Mouse (Mus musculus) lung, embryonic 16.5 days (tissue): ENCODE results near the gene Syp. TPM values are rescaled to one million over a fixed set of nuclear protein-coding genes. Genes with fewer than 3 reads are reported as not detected.

Experiments used
- ATAC-seq: fragments of 200-750 bp; cut with Nextera tagmentation; 2 replicates; pipeline ENCODE4 v1.8.0; 2017; ENCODE audit warnings: low read depth, mild to moderate bottlenecking, moderate library complexity
- H3K27ac ChIP-seq: fragments of 300-500 bp; sonication (generic); 2 replicates; pipeline ENCODE4 v1.5.1; 2014; ENCODE audit warnings: mild to moderate bottlenecking, control low read depth, low read length
- H3K27me3 ChIP-seq: fragments of 300-500 bp; sonication (generic); 2 replicates; pipeline ENCODE4 v1.6.1; 2014; ENCODE audit warnings: low read depth, low read length, mixed read lengths; ENCODE audit not compliant: control insufficient read depth, insufficient read depth
- H3K36me3 ChIP-seq: fragments of 300-500 bp; sonication (generic); 2 replicates; pipeline ENCODE4 v1.6.1; 2014; ENCODE audit warnings: low read length; ENCODE audit not compliant: control insufficient read depth, insufficient read depth
- H3K4me1 ChIP-seq: fragments of 300-500 bp; sonication (generic); replicated peaks from 2 replicates; pipeline ENCODE4 v1.6.1; 2014; ENCODE audit warnings: low read length, mixed read lengths; ENCODE audit not compliant: control insufficient read depth, insufficient read depth
- H3K4me2 ChIP-seq: fragments of 300-500 bp; sonication (generic); 2 replicates; pipeline ENCODE4 v1.6.1; 2014; ENCODE audit warnings: low read depth, low read length, control low read depth
- H3K4me3 ChIP-seq: fragments of 300-500 bp; sonication (generic); 2 replicates; pipeline ENCODE4 v1.5.1; 2014; ENCODE audit warnings: mild to moderate bottlenecking, low read length, control low read depth
- H3K9ac ChIP-seq: fragments of 300-500 bp; sonication (generic); 2 replicates; pipeline ENCODE4 v1.6.1; 2014; ENCODE audit warnings: low read length, control low read depth
- H3K9me3 ChIP-seq: fragments of 300-500 bp; sonication (generic); 2 replicates; pipeline ENCODE4 v1.6.1; 2016; ENCODE audit warnings: low read length; ENCODE audit not compliant: control insufficient read depth
- WGBS: fragments of 180-500 bp; shearing (Covaris S2); extraction: QIAGEN DNeasy Blood & Tissue Kit; methylation state at CpG from one replicate; pipeline ENCODE4 v1.1.7; 2014; 5-methylcytosine and 5-hydroxymethylcytosine counted together
- polyA plus RNA-seq: library from polyadenylated mRNA; unstranded; fragments of >200 nt; fragmentation: Nextera tagmentation; extraction: Ambion mirVana; gene quantifications from 2 replicates; pipeline ENCODE4 v1.2.1, GENCODE M21; 2015

Gene Syp
- polyA plus RNA-seq, 1 experiment from 2014 or later: 2.6 TPM

- no peaks in the 10 kb centered on the region for H3K36me3 ChIP-seq
- H3K4me1 ChIP-seq: no peaks in the 10 kb centered on the region
- no peaks in the 10 kb centered on the region for H3K27me3 ChIP-seq
- H3K4me3 ChIP-seq: no peak overlapping the region
- H3K27ac ChIP-seq: peak overlapping the region; percentile 57; the same call in 1 of the 2 replicates
- no peak overlapping the region for H3K9ac ChIP-seq
- no peaks in the 10 kb centered on the region for H3K9me3 ChIP-seq
- ATAC-seq: peak; percentile 90
- no peak overlapping the region for H3K4me2 ChIP-seq
- 30% methylated on average over 3 of the region's 3 CpGs for WGBS
These were observed 52.2 kb downstream of the Syp start for GRCm38 (mm10) chrX:7690486-7690885.

GRCm38 (mm10) chrX:7692862-7693261, 54.6 kb downstream of the Syp start:
- ATAC-seq: no peak
- Histone ChIP-seq H3K4me2 (no peak overlapping the region), H3K9me3 (no peaks in the 10 kb centered on the region), H3K4me1 (no peaks in the 10 kb centered on the region), H3K27ac (no peak overlapping the region), H3K9ac (no peak overlapping the region), H3K36me3 (no peaks in the 10 kb centered on the region), H3K4me3 (no peak overlapping the region), H3K27me3 (no peaks in the 10 kb centered on the region)
- WGBS: 29% methylated on average over 4 of the region's 4 CpGs

DNA sequence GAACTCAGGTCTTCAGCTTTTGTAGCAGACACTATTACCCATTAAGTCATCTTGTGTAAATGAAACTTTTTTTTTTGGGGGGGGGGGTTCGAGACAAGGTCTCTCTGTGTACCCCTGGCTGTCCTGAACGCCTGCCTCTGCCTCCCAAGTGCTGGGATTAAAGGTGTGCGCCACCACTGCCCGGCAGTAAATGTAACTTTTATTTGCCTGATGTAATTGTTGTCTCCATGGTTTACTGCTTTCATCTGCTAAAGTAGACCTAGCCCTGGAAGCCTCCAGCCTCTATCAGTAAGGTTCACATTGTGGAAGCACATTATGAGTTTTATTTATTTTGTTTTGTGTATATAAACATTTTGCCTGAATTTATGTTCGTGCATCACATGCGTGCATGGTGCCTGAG, 58.2 kb downstream of the Syp start:
- Histone ChIP-seq H3K4me2 (peak overlapping the region; percentile 40; the same call in 1 of the 2 replicates), H3K36me3 (peaks cover 2% of the 10 kb centered on the region), H3K4me1 (no peaks in the 10 kb centered on the region; the same call in 1 of the 2 replicates), H3K4me3 (peak overlapping the region; percentile 31), H3K9me3 (no peaks in the 10 kb centered on the region), H3K27ac (no peak overlapping the region), H3K27me3 (no peaks in the 10 kb centered on the region), H3K9ac (peak overlapping the region; percentile 28; the same call in 1 of the 2 replicates)
- WGBS: 26% methylated on average over 6 of the region's 6 CpGs
- peak; percentile 8 for ATAC-seq

DNA sequence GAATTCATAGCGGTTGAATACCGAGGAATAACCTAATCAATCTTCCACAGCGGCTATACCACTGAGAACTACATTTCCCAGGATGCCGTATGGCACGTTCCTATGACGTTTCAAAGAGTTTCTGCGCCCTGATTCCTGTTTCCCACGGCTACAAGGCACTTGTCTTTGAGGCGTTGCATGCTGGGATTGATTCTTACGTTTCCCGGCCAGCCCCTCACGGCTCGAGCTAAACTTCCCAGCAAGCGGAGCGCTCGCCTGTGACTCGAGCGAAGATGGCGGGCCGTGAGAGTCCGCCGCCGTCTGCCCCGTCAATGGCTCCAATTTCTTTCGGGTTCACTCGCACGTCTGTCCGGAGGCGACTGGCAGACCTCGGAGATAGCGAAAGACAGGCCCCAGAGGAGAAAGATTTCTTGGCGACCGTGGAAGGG, 58.7 kb downstream of the Syp start, which contains the start of gene Gpkow:
TSS of gene Gpkow (plus strand) at position 178 of the 428 bp plus-strand sequence.
- no peaks in the 10 kb centered on the region for H3K9me3 ChIP-seq
- peak within 1 kb of the TSS; percentile 67 for H3K4me3 ChIP-seq
- H3K27me3 ChIP-seq: no peaks in the 10 kb centered on the region
- H3K4me1 ChIP-seq: no peaks in the 10 kb centered on the region; the same call in 1 of the 2 replicates
- peaks cover 2% of the 10 kb centered on the region for H3K36me3 ChIP-seq
- H3K27ac ChIP-seq: peak within 1 kb of the TSS; percentile 17; the same call in 1 of the 2 replicates
- WGBS: 6% methylated on average over 33 of the region's 33 CpGs
- ATAC-seq: peak; percentile 96
- peak within 1 kb of the TSS; percentile 73 for H3K9ac ChIP-seq
- H3K4me2 ChIP-seq: peak within 1 kb of the TSS; percentile 61

Other genes with a start within 250 kb of the Syp start
- 0.11 TPM in 1 of 2 replicates, not detected in the other for gene Foxp3, start 64.8 kb upstream of the Syp start, polyA plus RNA-seq
- gene Ppp1r3f, start 64.2 kb upstream of the Syp start, polyA plus RNA-seq: 1.4 and 1.5 TPM in 2 replicates
- gene Ccdc22, start 33.0 kb upstream of the Syp start, polyA plus RNA-seq: 29.9 and 30.2 TPM in 2 replicates
- 0.08 TPM in 1 of 2 replicates, not detected in the other for gene Cacna1f, start 31.4 kb upstream of the Syp start, polyA plus RNA-seq
- gene Prickle3, start 18.8 kb downstream of the Syp start, polyA plus RNA-seq: 11.5 and 11.8 TPM in 2 replicates
- 218 and 221 TPM in 2 replicates for gene Plp2, start 32.9 kb downstream of the Syp start, polyA plus RNA-seq
- 0.38 and 0.45 TPM in 2 replicates for gene Magix, start 42.8 kb downstream of the Syp start, polyA plus RNA-seq
- 51.6 and 51.8 TPM in 2 replicates for gene Gpkow, start 58.7 kb downstream of the Syp start, polyA plus RNA-seq
- 102 and 122 TPM in 2 replicates for gene Wdr45, start 75.9 kb downstream of the Syp start, polyA plus RNA-seq
- gene Gm45208, start 83.8 kb downstream of the Syp start, polyA plus RNA-seq: 0.72 and 1.7 TPM in 2 replicates
- 54.7 and 60.6 TPM in 2 replicates for gene Praf2, start 90.0 kb downstream of the Syp start, polyA plus RNA-seq
- gene Ccdc120, start 112.4 kb downstream of the Syp start, polyA plus RNA-seq: 25.1 and 27.0 TPM in 2 replicates
- 27.1 and 28.0 TPM in 2 replicates for gene Tfe3, start 124.1 kb downstream of the Syp start, polyA plus RNA-seq
- 41.9 and 44.0 TPM in 2 replicates for gene Gripap1, start 151.3 kb downstream of the Syp start, polyA plus RNA-seq
- gene Kcnd1, start 183.8 kb downstream of the Syp start, polyA plus RNA-seq: 1.1 TPM in 2 replicates
- gene Otud5, start 202.9 kb downstream of the Syp start, polyA plus RNA-seq: 33.8 and 36.7 TPM in 2 replicates
- gene Pim2, start 239.8 kb downstream of the Syp start, polyA plus RNA-seq: 11.4 and 15.0 TPM in 2 replicates
- gene Slc35a2, start 245.6 kb downstream of the Syp start, polyA plus RNA-seq: 40.9 and 42.7 TPM in 2 replicates